Mouse (Mus musculus) cortical plate, adult 2 months (tissue): ENCODE results near the gene Mgl2.

ENCODE experiments used
- CTCF ChIP-seq: fragments of 200-500 bp; IDR thresholded peaks from 2 replicates; pipeline ENCODE4 v1.5.1; 2011; ENCODE audit warnings: mild to moderate bottlenecking, control low read depth, low read length; ENCODE audit not compliant: insufficient read depth; ENCODE audit errors: extremely low read depth
- POLR2A ChIP-seq: fragments of 200-500 bp; IDR thresholded peaks from 2 replicates; pipeline ENCODE4 v1.6.1; 2011; ENCODE audit warnings: mild to moderate bottlenecking, low read length, control low read depth; ENCODE audit not compliant: insufficient read depth; ENCODE audit errors: extremely low read depth

GRCm38 (mm10) chr11:70168136-70168535 lies 38.0 kb downstream of the Mgl2 start:
- no peak for TF ChIP-seq POLR2A
- no peak for TF ChIP-seq CTCF
